Mouse (Mus musculus) urinary bladder, postnatal 0 days (tissue): ENCODE measurements around the gene Uprt. TPM values are rescaled to one million over a fixed set of nuclear protein-coding genes. Genes with fewer than 3 reads are reported as not detected.

Experiments
- polyA plus RNA-seq: library from polyadenylated mRNA; unstranded; fragments of >200 nt; fragmentation: Nextera tagmentation; extraction: Ambion mirVana; gene quantifications from 2 replicates; pipeline ENCODE4 v1.2.1, GENCODE M21; 2015

The Uprt gene
- 0.89 and 0.92 TPM in 2 replicates for polyA plus RNA-seq

DNA sequence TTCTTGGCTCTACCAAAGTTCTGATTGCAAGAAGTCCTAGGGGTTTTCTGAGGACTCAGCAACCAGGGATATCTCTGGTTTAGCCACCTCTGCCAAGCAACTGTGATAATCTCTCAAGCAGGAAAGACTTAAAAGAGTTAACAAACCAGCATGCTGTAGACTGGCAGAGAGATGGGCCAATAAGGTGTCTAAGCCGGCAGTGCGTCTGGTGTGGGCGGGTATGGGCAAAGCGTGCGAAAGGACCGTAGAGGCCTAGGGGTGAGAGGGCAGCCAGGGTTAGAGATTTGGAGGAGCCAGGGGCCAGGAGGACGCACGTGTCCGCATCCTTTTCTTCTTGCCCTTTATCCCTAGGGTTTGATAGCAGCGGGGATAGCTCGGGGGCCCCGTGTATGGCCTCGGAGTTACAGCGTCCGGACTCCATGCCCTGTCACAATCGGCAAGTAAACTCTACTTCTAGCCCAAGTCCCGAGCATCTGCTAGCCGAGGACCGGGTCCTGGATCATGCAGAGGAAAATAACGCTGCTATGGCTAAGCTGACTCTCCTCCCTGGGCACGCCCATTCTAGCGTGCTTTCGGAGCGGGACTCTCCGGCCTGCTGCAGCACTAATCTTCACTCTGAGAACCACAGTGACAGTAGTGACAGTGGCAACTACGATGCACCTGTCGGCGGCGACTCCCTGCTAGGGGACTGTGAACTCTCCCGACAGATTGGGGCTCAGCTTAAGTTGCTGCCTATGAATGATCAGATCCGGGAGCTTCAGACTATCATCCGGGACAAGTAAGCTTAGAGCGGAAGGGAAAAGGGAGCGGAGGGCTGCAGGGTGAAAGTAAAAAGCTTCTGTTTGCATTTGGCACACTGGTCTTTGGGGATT lies at the start of gene Uprt:
Gene Uprt (plus strand): TSS at position 247 of the 872 bp plus-strand sequence.

Other genes with a start within 250 kb of the Uprt start
- gene Abcb7, start 69.0 kb upstream of the Uprt start, polyA plus RNA-seq: 2.5 TPM in 2 replicates
- gene Zdhhc15, start 188.2 kb downstream of the Uprt start, polyA plus RNA-seq: 4.2 and 5.4 TPM in 2 replicates